Mouse (Mus musculus) ovary, postnatal 10 days (tissue): ENCODE results near the gene H2bfm.
"Not testable (repeated sequence)": the region's sequence is repeated elsewhere in the genome, so short reads cannot be mapped to it uniquely, and the experiment has no call there.

Source experiments
- DNase-seq: peaks from one replicate; pipeline ENCODE4 v3.0.0; 2022; ENCODE audit warnings: low spot score

H2bfm gene

GRCm38 (mm10) chrX:136927031-136927430, at the start of gene H2bfm:
H2bfm (plus strand) TSS chrX:136927325.
- no peak for DNase-seq

DNA sequence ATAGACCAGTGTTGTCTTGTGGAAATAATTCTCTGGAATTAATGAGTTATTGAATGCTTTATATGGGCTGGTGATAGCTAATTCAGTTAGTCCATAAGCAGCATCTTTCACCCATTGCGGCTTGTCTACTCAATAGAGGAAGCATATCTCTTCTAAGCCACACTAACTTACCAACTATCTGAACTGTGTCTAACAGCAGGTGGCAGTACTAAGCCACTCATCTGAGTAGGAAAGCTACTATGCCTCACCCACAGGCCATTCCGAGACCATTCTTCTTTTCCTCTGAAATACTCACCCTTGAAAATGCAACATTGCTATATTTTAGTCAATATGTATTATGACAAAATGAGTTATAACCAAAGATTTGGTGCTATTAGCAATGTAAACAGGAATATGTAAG, 31.4 kb upstream of the H2bfm start:
- no peak for DNase-seq

DNA sequence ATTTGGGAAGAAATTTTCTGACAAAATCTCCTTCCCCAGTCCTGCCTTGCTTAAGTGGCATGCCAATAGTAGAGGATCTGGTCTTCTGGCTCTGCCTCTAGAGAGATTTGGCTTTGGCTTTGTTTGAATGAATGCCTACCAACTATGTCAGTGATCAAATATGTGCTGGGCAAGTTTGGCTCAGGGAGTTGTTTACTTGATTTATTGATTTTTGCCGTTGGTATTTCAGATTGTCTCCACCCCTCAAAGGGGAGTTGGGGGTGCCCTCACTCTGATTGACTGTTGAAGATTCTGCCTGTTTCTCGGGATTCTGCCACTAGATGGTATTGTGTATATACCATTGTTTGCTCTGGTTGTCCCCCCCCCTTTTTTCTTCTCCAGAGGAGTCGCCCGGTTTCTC, 22.8 kb upstream of the H2bfm start:
- no peak for DNase-seq

DNA sequence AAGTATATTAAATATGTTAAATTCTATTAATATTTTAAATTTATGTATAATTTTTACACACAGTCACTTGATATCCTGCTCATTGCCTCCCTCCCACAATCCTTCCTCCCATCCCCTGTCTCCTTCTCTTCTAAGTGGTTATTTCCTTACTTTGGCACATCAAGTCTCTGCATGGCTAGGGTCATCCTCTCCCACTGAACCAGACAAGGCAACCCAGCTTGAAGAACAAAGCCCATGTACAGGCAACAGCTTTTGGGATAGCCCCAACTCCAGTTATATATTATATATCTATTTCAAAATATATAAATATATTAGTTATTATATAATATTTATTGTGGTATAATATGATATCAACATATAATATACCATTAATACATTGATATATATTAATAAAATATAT, 1.3 kb upstream of the H2bfm start:
- DNase-seq: no peak

DNA sequence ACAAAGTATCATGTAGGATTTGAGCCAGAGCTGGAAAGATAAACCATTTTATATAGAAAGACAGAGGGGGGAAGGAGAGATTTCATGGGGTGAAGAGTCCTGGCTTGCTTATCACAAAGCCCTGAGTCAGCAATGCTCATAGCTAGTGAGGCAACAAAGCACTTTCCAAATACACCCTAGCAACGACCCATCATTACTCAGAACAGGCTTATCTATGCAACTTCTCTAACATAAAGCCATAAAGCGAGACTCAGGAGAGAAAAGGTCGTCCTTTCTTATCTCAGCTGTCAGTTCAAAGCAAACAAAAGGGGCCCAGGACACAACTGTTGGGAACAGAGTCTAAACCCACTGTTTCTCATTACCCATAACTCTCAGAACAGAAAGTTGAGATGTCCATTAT, 10.9 kb downstream of the H2bfm start:
- no peak for DNase-seq

- peak; percentile 7 for DNase-seq
These were observed 30.6 kb downstream of the H2bfm start for GRCm38 (mm10) chrX:136957583-136958279.

- not testable (repeated sequence) for DNase-seq
These were observed 31.2 kb downstream of the H2bfm start for GRCm38 (mm10) chrX:136958300-136958699.

DNA sequence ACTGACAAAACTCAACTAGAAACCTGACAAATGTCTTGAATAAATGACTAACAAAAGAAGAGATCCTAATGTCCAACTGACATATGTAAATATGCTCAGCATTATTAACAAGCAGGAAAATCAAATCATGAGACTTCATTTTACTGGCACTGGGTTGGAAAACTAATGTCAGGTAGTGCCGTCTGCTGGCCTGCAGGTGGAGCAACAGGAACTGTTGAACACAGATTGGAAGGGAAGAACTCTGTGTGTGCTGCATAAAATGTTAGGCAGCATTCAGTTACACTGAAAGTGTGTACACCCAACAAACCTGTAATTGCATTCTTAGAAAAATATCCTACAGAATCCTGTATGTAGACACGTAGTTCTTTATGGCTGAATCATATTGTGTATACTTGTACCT, 32.6 kb downstream of the H2bfm start:
- DNase-seq: no peak

GRCm38 (mm10) chrX:136975397-136975796, 48.3 kb downstream of the H2bfm start, which contains the start of gene Tmsb15b2:
Tmsb15b2 (minus strand) TSS chrX:136975497.
- DNase-seq: not testable (repeated sequence)

GRCm38 (mm10) chrX:136976424-136977084, 49.4 kb downstream of the H2bfm start, which contains the start of the genes Tmsb15l and Tmsb15b1:
Tmsb15l (minus strand) TSS chrX:136976869.
Tmsb15b1 (minus strand) TSS chrX:136976874.
- DNase-seq: no peak
